Mouse (Mus musculus) MEL (cell line): ENCODE data around the gene Twist1. TPM values are rescaled to one million over a fixed set of nuclear protein-coding genes. Genes with fewer than 3 reads are reported as not detected.

Experiments used
- DNase-seq: peaks from one replicate; pipeline ENCODE4 v3.0.0; 2011; ENCODE audit warnings: low read depth, low spot score
- H3K27ac ChIP-seq: 2 replicates; pipeline ENCODE4 v1.5.1; 2012; ENCODE audit warnings: low read depth, mild to moderate bottlenecking, control low read depth, low read length, moderate library complexity; ENCODE audit not compliant: control insufficient read depth
- H3K27me3 ChIP-seq, 2 experiments: fragments of 150-350 bp in 1 of 2; sonication (generic) in 1 of 2; 2 replicates each; pipeline ENCODE4 v1.6.1; 2012; ENCODE audit warnings: low read length in 2 of 2, mild to moderate bottlenecking in 2 of 2, improper control_type of control experiment in 1 of 2, moderate library complexity in 1 of 2; ENCODE audit not compliant: insufficient read depth in 2 of 2, control insufficient read depth in 1 of 2
- H3K36me3 ChIP-seq, 2 experiments: 2 replicates each; pipeline ENCODE4 v1.6.1; 2012 to 2014; ENCODE audit warnings: low read length in 2 of 2, improper control_type of control experiment in 1 of 2, inconsistent platforms in 1 of 2, mild to moderate bottlenecking in 1 of 2; ENCODE audit not compliant: insufficient read depth in 2 of 2, control insufficient read depth in 1 of 2
- H3K4me1 ChIP-seq, 2 experiments: fragments of 150-350 bp in 1 of 2; sonication (generic) in 1 of 2; 2 replicates each; pipeline ENCODE4 v1.6.1; 2012; ENCODE audit warnings: low read length in 2 of 2, improper control_type of control experiment in 1 of 2, mild to moderate bottlenecking in 1 of 2; ENCODE audit not compliant: insufficient read depth in 2 of 2, control insufficient read depth in 1 of 2
- H3K4me3 ChIP-seq, 2 experiments: fragments of 150-350 bp in 1 of 2; sonication (generic) in 1 of 2; 2 replicates each; pipeline ENCODE4 v1.5.1; 2012; ENCODE audit warnings: low read depth in 2 of 2, low read length in 2 of 2, mild to moderate bottlenecking in 2 of 2, moderate library complexity in 2 of 2, control low read depth in 1 of 2, improper control_type of control experiment in 1 of 2; ENCODE audit not compliant: control insufficient read depth in 1 of 2, insufficient read depth in 1 of 2
- H3K79me2 ChIP-seq: 2 replicates; pipeline ENCODE4 v1.6.1; 2012; ENCODE audit warnings: mild to moderate bottlenecking, low read length, moderate library complexity; ENCODE audit not compliant: control insufficient read depth, poor library complexity, insufficient read depth
- H3K9ac ChIP-seq: 2 replicates; pipeline ENCODE4 v1.6.1; 2012; ENCODE audit warnings: low read depth, mild to moderate bottlenecking, control low read depth, low read length, moderate library complexity; ENCODE audit not compliant: control insufficient read depth, poor library complexity, severe bottlenecking
- H3K9me3 ChIP-seq: fragments of 150-350 bp; sonication (generic); replicated peaks from 2 replicates; pipeline ENCODE4 v1.6.1; 2012; ENCODE audit warnings: mild to moderate bottlenecking, low read length, improper control_type of control experiment, moderate library complexity; ENCODE audit not compliant: insufficient read depth
- BHLHE40 ChIP-seq: IDR thresholded peaks from 2 replicates; pipeline ENCODE4 v1.6.1; 2012; ENCODE audit warnings: low read depth, mild to moderate bottlenecking, inconsistent platforms, low read length, improper control_type of control experiment, borderline replicate concordance
- CHD1 ChIP-seq: IDR thresholded peaks from 2 replicates; pipeline ENCODE4 v1.6.1; 2012; ENCODE audit warnings: low read depth, mild to moderate bottlenecking, inconsistent platforms, low read length, improper control_type of control experiment
- CTCF ChIP-seq, 3 experiments: IDR thresholded peaks in 2 of 3; conservative IDR thresholded peaks in 1 of 3; 2 replicates each; pipeline ENCODE4 v1.5.1; 2011 to 2012; ENCODE audit warnings: low read length in 3 of 3, low read depth in 2 of 3, mild to moderate bottlenecking in 2 of 3, improper control_type of control experiment in 1 of 3, inconsistent platforms in 1 of 3, mixed read lengths in 1 of 3, moderate library complexity in 1 of 3; ENCODE audit not compliant: control insufficient read depth in 1 of 3, insufficient read depth in 1 of 3, poor library complexity in 1 of 3, severe bottlenecking in 1 of 3
- EP300 ChIP-seq, 2 experiments: IDR thresholded peaks; 2 replicates each; pipeline ENCODE4 v1.6.1; 2011; ENCODE audit warnings: improper control_type of control experiment in 2 of 2, low read length in 2 of 2, low read depth in 1 of 2, mild to moderate bottlenecking in 1 of 2
- ETS1 ChIP-seq: IDR thresholded peaks from 2 replicates; pipeline ENCODE4 v1.6.1; 2012; ENCODE audit warnings: low read depth, mild to moderate bottlenecking, inconsistent platforms, low read length, improper control_type of control experiment, moderate library complexity
- GABPA ChIP-seq: IDR thresholded peaks from 2 replicates; pipeline ENCODE4 v1.6.1; 2012; ENCODE audit warnings: low read depth, mild to moderate bottlenecking, inconsistent platforms, low read length, improper control_type of control experiment, moderate library complexity
- GATA1 ChIP-seq: IDR thresholded peaks from 2 replicates; pipeline ENCODE4 v1.6.1; 2011; ENCODE audit warnings: low read depth, low read length, improper control_type of control experiment
- KAT2A ChIP-seq: conservative IDR thresholded peaks from 2 replicates; pipeline ENCODE4 v1.6.1; 2012; ENCODE audit warnings: low read depth, low read length, improper control_type of control experiment, inconsistent platforms
- MAX ChIP-seq: IDR thresholded peaks from 2 replicates; pipeline ENCODE4 v1.6.1; 2011; ENCODE audit warnings: low read length, improper control_type of control experiment
- MAZ ChIP-seq: IDR thresholded peaks from 2 replicates; pipeline ENCODE4 v1.6.1; 2012; ENCODE audit warnings: low read depth, mild to moderate bottlenecking, inconsistent platforms, low read length, improper control_type of control experiment
- MEF2A ChIP-seq: IDR thresholded peaks from 2 replicates; pipeline ENCODE4 v1.6.1; 2014; ENCODE audit warnings: low read depth, mild to moderate bottlenecking, inconsistent platforms, low read length, improper control_type of control experiment; ENCODE audit not compliant: poor library complexity, insufficient replicate concordance, severe bottlenecking; ENCODE audit errors: extremely low read depth
- MXI1 ChIP-seq: IDR thresholded peaks from 2 replicates; pipeline ENCODE4 v1.6.1; 2011; ENCODE audit warnings: mild to moderate bottlenecking, low read depth, low read length, improper control_type of control experiment
- POLR2A ChIP-seq, 2 experiments: IDR thresholded peaks; 2 replicates each; pipeline ENCODE4 v1.6.1; 2011 to 2012; ENCODE audit warnings: low read length in 2 of 2, mild to moderate bottlenecking in 2 of 2, control low read depth in 1 of 2, improper control_type of control experiment in 1 of 2, low read depth in 1 of 2, moderate library complexity in 1 of 2; ENCODE audit not compliant: control insufficient read depth in 1 of 2, insufficient read depth in 1 of 2, poor library complexity in 1 of 2
- POLR2AphosphoS2 ChIP-seq: IDR thresholded peaks from 2 replicates; pipeline ENCODE4 v1.6.1; 2011; ENCODE audit warnings: low read length, improper control_type of control experiment
- POLR2AphosphoS5 ChIP-seq: IDR thresholded peaks from 2 replicates; pipeline ENCODE4 v1.6.1; 2012; ENCODE audit warnings: low read depth, borderline replicate concordance, mild to moderate bottlenecking, inconsistent platforms, low read length, moderate library complexity, mixed read lengths
- RAD21 ChIP-seq: IDR thresholded peaks from 2 replicates; pipeline ENCODE4 v1.6.1; 2011; ENCODE audit warnings: mild to moderate bottlenecking, low read depth, low read length, improper control_type of control experiment
- RCOR1 ChIP-seq: IDR thresholded peaks from 2 replicates; pipeline ENCODE4 v1.6.1; 2012; ENCODE audit warnings: low read depth, mild to moderate bottlenecking, inconsistent platforms, low read length, improper control_type of control experiment
- SIN3A ChIP-seq: IDR thresholded peaks from 2 replicates; pipeline ENCODE4 v1.6.1; 2012; ENCODE audit warnings: low read length, improper control_type of control experiment, inconsistent platforms
- SMC3 ChIP-seq: IDR thresholded peaks from 2 replicates; pipeline ENCODE4 v1.6.1; 2011; ENCODE audit warnings: low read depth, low read length, improper control_type of control experiment
- TAL1 ChIP-seq: IDR thresholded peaks from 2 replicates; pipeline ENCODE4 v1.6.1; 2012; ENCODE audit warnings: mild to moderate bottlenecking, inconsistent platforms, low read length, moderate library complexity, mixed read lengths
- TBP ChIP-seq: IDR thresholded peaks from 2 replicates; pipeline ENCODE4 v1.8.0; 2011; ENCODE audit warnings: low read depth, low read length, improper control_type of control experiment
- TCF12 ChIP-seq: IDR thresholded peaks from 2 replicates; pipeline ENCODE4 v1.6.1; 2014; ENCODE audit warnings: low read depth, mild to moderate bottlenecking, inconsistent platforms, low read length, improper control_type of control experiment, moderate library complexity
- UBTF ChIP-seq: IDR thresholded peaks from 2 replicates; pipeline ENCODE4 v1.6.1; 2012; ENCODE audit warnings: low read depth, mild to moderate bottlenecking, inconsistent platforms, low read length, improper control_type of control experiment, moderate library complexity, borderline replicate concordance; ENCODE audit not compliant: insufficient read depth
- USF1 ChIP-seq: IDR thresholded peaks from 2 replicates; pipeline ENCODE4 v1.6.1; 2014; ENCODE audit warnings: low read depth, mild to moderate bottlenecking, inconsistent platforms, low read length, improper control_type of control experiment, moderate library complexity
- ZKSCAN1 ChIP-seq: IDR thresholded peaks from 2 replicates; pipeline ENCODE4 v1.6.1; 2012; ENCODE audit warnings: low read depth, mild to moderate bottlenecking, inconsistent platforms, low read length, improper control_type of control experiment, moderate library complexity
- polyA plus RNA-seq, 2 experiments: library from polyadenylated mRNA; stranded (reverse) in 1 of 2; unstranded in 1 of 2; fragments of >175 nt in 1 of 2; fragments of >200 nt in 1 of 2; gene quantifications; 2 replicates each; pipeline versions ENCODE4 v1.2.1 to v1.2.4; 2012; ENCODE audit warnings: low replicate concordance in 2 of 2, low read depth in 1 of 2; ENCODE audit not compliant: insufficient read length in 2 of 2, insufficient read depth in 1 of 2, missing spikeins in 1 of 2
- total RNA-seq: library from RNA; depleted of rRNA; stranded (reverse); fragments of 300-350 nt; gene quantifications from 2 replicates; pipeline ENCODE4 v1.2.3, GENCODE M21; 2012

The Twist1 gene
- total and polyA plus RNA-seq, 3 experiments, result not detected

DNA sequence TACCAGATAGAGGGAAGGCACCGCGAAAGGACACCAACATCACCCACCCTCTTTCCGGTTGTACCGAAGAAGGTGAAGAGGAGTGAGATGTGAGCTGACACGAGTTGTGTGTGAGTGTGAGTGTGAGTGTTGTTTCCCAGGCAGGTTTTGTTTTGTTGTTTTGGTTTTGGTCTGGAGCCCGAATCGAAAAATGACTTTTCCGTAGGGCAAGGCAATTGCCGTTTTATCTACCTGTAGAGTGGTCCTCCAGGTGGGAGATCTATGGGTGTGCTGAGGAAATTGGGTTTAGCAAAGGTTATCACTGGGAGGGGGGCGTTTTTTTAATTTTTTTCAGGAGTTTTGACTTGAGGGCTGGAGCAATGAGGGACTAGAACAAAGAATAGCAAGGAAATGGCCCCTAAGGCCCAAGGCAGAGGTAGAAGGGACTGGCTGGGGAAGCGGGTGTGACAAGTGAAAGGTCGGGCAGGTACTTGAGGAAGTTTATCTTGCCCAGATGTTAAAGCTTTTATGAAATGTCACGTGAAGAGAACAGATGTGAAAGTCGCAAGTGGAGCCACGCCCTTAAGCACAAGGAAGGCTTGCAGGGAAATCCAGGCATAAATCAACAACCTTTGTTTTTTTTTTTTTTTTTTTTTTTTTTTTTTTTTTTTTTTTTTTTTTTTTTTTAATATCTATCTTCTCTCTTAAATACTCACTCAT lies 6.3 kb downstream of the Twist1 start:
- Histone ChIP-seq H3K27ac (no peak overlapping the region), H3K4me1 (no peaks in the 10 kb centered on the region), H3K79me2 (no peaks in the 10 kb centered on the region), H3K4me3 (no peak overlapping the region), H3K36me3 (no peaks in the 10 kb centered on the region), H3K9me3 (no peaks in the 10 kb centered on the region), H3K27me3 (no peaks in the 10 kb centered on the region), H3K9ac (no peak overlapping the region)
- TF ChIP-seq POLR2AphosphoS5 (no peak), CHD1 (no peak), POLR2AphosphoS2 (no peak), TAL1 (no peak), MAZ (no peak), SIN3A (no peak), UBTF (no peak), EP300 (IDR thresholded peaks at IDR 0.05; ENCODE audit: low read depth in 1 of 2, low read length in 2 of 2) (no peak), ZKSCAN1 (no peak), POLR2A (IDR thresholded peaks at IDR 0.05; ENCODE audit: control insufficient read depth in 1 of 2, insufficient read depth in 1 of 2, low read depth in 1 of 2, low read length in 2 of 2, poor library complexity in 1 of 2) (no peak), TCF12 (no peak), KAT2A (no peak), RAD21 (no peak), MEF2A (no peak), BHLHE40 (no peak), GATA1 (no peak)
- DNase-seq, result no peak

DNA sequence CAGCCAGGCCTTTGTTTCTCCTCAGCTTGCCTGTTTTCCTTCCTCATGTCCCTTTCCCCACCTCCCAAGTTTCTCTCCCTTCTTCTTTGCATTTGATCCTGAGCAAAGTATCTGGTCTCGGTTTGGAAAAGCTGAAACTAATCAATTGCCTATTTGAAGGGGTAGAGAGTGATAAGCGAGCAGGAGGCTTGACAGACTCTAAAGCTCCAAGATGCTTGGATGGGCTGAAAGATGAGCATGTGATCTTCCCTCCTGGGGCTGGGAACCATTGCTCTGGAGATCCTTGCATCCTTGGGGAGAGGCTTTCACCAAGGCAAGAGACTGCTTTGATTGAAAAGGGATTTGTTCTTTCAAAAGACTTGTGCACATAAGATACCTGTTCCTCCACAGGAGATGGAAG lies 7.0 kb downstream of the Twist1 start:
- no peaks in the 10 kb centered on the region for H3K9me3 ChIP-seq
- no peak overlapping the region for H3K4me3 ChIP-seq
- DNase-seq, result no peak
- H3K27ac ChIP-seq, result no peak overlapping the region
- H3K4me1 ChIP-seq, result no peaks in the 10 kb centered on the region
- H3K9ac ChIP-seq, result no peak overlapping the region
- no peaks in the 10 kb centered on the region for H3K27me3 ChIP-seq
- TF ChIP-seq EP300 (IDR thresholded peaks at IDR 0.05; ENCODE audit: low read depth in 1 of 2, low read length in 2 of 2), result no peak
- TF ChIP-seq CHD1, result no peak
- TF ChIP-seq MAZ, result no peak
- no peak for TF ChIP-seq ETS1
- no peak for TF ChIP-seq GABPA
- TF ChIP-seq MAX, result no peak
- TF ChIP-seq CTCF (IDR thresholded peaks at IDR 0.05 in 2 of 3, conservative IDR thresholded peaks at IDR 0.05 in 1 of 3; ENCODE audit: control insufficient read depth in 1 of 3, insufficient read depth in 1 of 3, low read depth in 2 of 3, low read length in 3 of 3, poor library complexity in 1 of 3, severe bottlenecking in 1 of 3), result no peak
- TF ChIP-seq POLR2AphosphoS5, result no peak
- no peak for TF ChIP-seq POLR2AphosphoS2
- TF ChIP-seq MXI1, result no peak
- no peak for TF ChIP-seq RCOR1
- no peak for TF ChIP-seq TBP
- no peak for TF ChIP-seq ZKSCAN1
- no peak for TF ChIP-seq BHLHE40
- no peak for TF ChIP-seq MEF2A
- TF ChIP-seq USF1, result no peak
- no peak for TF ChIP-seq SMC3
- no peak for TF ChIP-seq SIN3A
- no peaks in the 10 kb centered on the region for H3K79me2 ChIP-seq
- H3K36me3 ChIP-seq, result no peaks in the 10 kb centered on the region
